Mouse (Mus musculus) bone marrow, adult 2 months (tissue): ENCODE measurements at regions not wholly inside any gene's neighbourhood (a gene's known extent, or its start where the extent isn't known, plus 50 kb on each side); places are given as distances from the start of the nearest gene placed in this dataset.

Experiments used
- CTCF ChIP-seq: fragments of 200-500 bp; IDR thresholded peaks from 2 replicates; pipeline ENCODE4 v1.5.1; 2011; ENCODE audit warnings: low read length, control low read depth; ENCODE audit not compliant: control insufficient read depth, insufficient read depth
- POLR2A ChIP-seq: fragments of 200-500 bp; IDR thresholded peaks from 2 replicates; pipeline ENCODE4 v1.6.1; 2011; ENCODE audit warnings: low read depth, mild to moderate bottlenecking, control low read depth, low read length, borderline replicate concordance; ENCODE audit not compliant: control insufficient read depth

DNA sequence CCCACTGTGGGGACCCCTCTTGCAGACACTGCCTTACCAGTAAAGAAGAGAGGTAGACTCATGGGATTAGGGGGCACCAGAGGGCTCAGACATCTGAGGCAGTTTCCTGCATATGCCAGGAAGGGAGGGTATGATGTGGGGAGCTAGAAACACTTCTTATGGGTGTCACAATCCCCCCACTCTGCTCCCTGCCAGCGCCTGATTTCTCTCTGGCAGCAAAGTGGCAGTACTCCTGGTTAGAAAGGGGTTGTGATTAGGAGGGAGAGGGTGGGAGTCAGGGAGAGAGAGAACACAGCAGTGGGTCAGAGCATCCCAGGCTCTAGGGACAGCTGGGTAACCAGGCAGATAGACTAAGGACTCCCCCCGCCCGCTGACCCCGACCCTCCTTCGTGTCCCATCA lies 167.6 kb upstream of the Csf3r start:
- no peak for TF ChIP-seq POLR2A
- TF ChIP-seq CTCF, result no peak
